Mouse (Mus musculus): ENCODE results near the gene Pard3. TPM values are rescaled to one million over a fixed set of nuclear protein-coding genes. Genes with fewer than 3 reads are reported as not detected.

The Pard3 gene
- total and polyA plus RNA-seq, 2 experiments from 2014 or later: 11.9 to 29.7 TPM

- H3K4me2 ChIP-seq (ENCODE audit: low read depth, low read length, poor library complexity, severe bottlenecking): no peak overlapping the region
- H3K4me3 ChIP-seq (ENCODE audit: low read depth, low read length): no peak overlapping the region
- no peaks in the 10 kb centered on the region for H3K27me3 ChIP-seq (ENCODE audit: insufficient read depth, low read length)
- DNase-seq (ENCODE audit: low spot score) (no peak), ATAC-seq (ENCODE audit: low FRiP score) (no peak)
- H3K9ac ChIP-seq (replicated peaks; ENCODE audit: low read length, poor library complexity, severe bottlenecking): no peak overlapping the region
- no peak for TF ChIP-seq CTCF (IDR thresholded peaks at IDR 0.05)
- H3K36me3 ChIP-seq (ENCODE audit: insufficient read depth, low read length): no peaks in the 10 kb centered on the region
- no peak overlapping the region for H3K27ac ChIP-seq (ENCODE audit: low read depth, low read length)
- no peaks in the 10 kb centered on the region for H3K9me3 ChIP-seq (ENCODE audit: low read length)
- H3K4me1 ChIP-seq (ENCODE audit: insufficient read depth, low read length): no peaks in the 10 kb centered on the region
- WGBS: 85% methylated on average over 3 of the region's 3 CpGs
Measured at GRCm38 (mm10) chr8:127622137-127622536, 558.4 kb downstream of the Pard3 start.

- H3K4me1 ChIP-seq (ENCODE audit: insufficient read depth, low read length): no peaks in the 10 kb centered on the region
- H3K4me2 ChIP-seq (ENCODE audit: low read depth, low read length, poor library complexity, severe bottlenecking): no peak overlapping the region
- WGBS: 89% methylated on average over 9 of the region's 9 CpGs
- no peak for DNase-seq (ENCODE audit: low spot score)
- H3K27me3 ChIP-seq (ENCODE audit: insufficient read depth, low read length): no peaks in the 10 kb centered on the region
- no peak for TF ChIP-seq CTCF (IDR thresholded peaks at IDR 0.05)
- H3K9me3 ChIP-seq (ENCODE audit: low read length): no peaks in the 10 kb centered on the region
- ATAC-seq (ENCODE audit: low FRiP score): no peak
- H3K9ac ChIP-seq (replicated peaks; ENCODE audit: low read length, poor library complexity, severe bottlenecking): no peak overlapping the region
- no peaks in the 10 kb centered on the region for H3K36me3 ChIP-seq (ENCODE audit: insufficient read depth, low read length)
- H3K27ac ChIP-seq (ENCODE audit: low read depth, low read length): no peak overlapping the region
- no peak overlapping the region for H3K4me3 ChIP-seq (ENCODE audit: low read depth, low read length)
Measured at GRCm38 (mm10) chr8:127638232-127639087, 574.8 kb downstream of the Pard3 start.

GRCm38 (mm10) chr8:127639088-127639453 is 575.4 kb downstream of the Pard3 start:
- no peaks in the 10 kb centered on the region for H3K36me3 ChIP-seq (ENCODE audit: insufficient read depth, low read length)
- DNase-seq (ENCODE audit: low spot score) (no peak), ATAC-seq (ENCODE audit: low FRiP score) (no peak)
- H3K27ac ChIP-seq (ENCODE audit: low read depth, low read length): no peak overlapping the region
- no peaks in the 10 kb centered on the region for H3K9me3 ChIP-seq (ENCODE audit: low read length)
- H3K4me3 ChIP-seq (ENCODE audit: low read depth, low read length): no peak overlapping the region
- 93% methylated on average over 4 of the region's 4 CpGs for WGBS
- no peaks in the 10 kb centered on the region for H3K4me1 ChIP-seq (ENCODE audit: insufficient read depth, low read length)
- TF ChIP-seq CTCF (IDR thresholded peaks at IDR 0.05): no peak
- no peak overlapping the region for H3K9ac ChIP-seq (replicated peaks; ENCODE audit: low read length, poor library complexity, severe bottlenecking)
- no peaks in the 10 kb centered on the region for H3K27me3 ChIP-seq (ENCODE audit: insufficient read depth, low read length)
- no peak overlapping the region for H3K4me2 ChIP-seq (ENCODE audit: low read depth, low read length, poor library complexity, severe bottlenecking)

- H3K9me3 ChIP-seq (ENCODE audit: low read length): no peaks in the 10 kb centered on the region
- 92% methylated on average over 3 of the region's 3 CpGs for WGBS
Measured at GRCm38 (mm10) chr8:127655559-127655958, 591.9 kb downstream of the Pard3 start.

More at GRCm38 (mm10) chr8:127655559-127655958, 591.9 kb downstream of the Pard3 start:
- ATAC-seq (ENCODE audit: low FRiP score) (no peak), DNase-seq (ENCODE audit: low spot score) (no peak)
- H3K27ac ChIP-seq (ENCODE audit: low read depth, low read length): no peak overlapping the region
- H3K9ac ChIP-seq (replicated peaks; ENCODE audit: low read length, poor library complexity, severe bottlenecking): no peak overlapping the region
- H3K4me3 ChIP-seq (ENCODE audit: low read depth, low read length): no peak overlapping the region
- no peaks in the 10 kb centered on the region for H3K4me1 ChIP-seq (ENCODE audit: insufficient read depth, low read length)
- H3K36me3 ChIP-seq (ENCODE audit: insufficient read depth, low read length): no peaks in the 10 kb centered on the region
- no peak for TF ChIP-seq CTCF (IDR thresholded peaks at IDR 0.05)
- no peak overlapping the region for H3K4me2 ChIP-seq (ENCODE audit: low read depth, low read length, poor library complexity, severe bottlenecking)
- no peaks in the 10 kb centered on the region for H3K27me3 ChIP-seq (ENCODE audit: insufficient read depth, low read length)

Other genes with a start within 250 kb of the Pard3 start
- 149 and 190 TPM in 2 replicates for gene Tomm20, start 118.0 kb upstream of the Pard3 start, total RNA-seq (2014; rRNA removed)
- 236 TPM in 2 replicates for gene Tomm20, start 118.0 kb upstream of the Pard3 start, polyA plus RNA-seq (2015; fragmentation: Nextera tagmentation; extraction: Ambion mirVana)
- 16.2 and 22.1 TPM in 2 replicates for gene Rbm34, start 92.8 kb upstream of the Pard3 start, total RNA-seq (2014; rRNA removed)
- 26.7 and 32.7 TPM in 2 replicates for gene Rbm34, start 92.8 kb upstream of the Pard3 start, polyA plus RNA-seq (2015; fragmentation: Nextera tagmentation; extraction: Ambion mirVana)

Data from midbrain, postnatal 0 days (tissue).